Mouse (Mus musculus) heart, embryonic 14.5 days (tissue): Measurements from ENCODE around the gene Vps52. TPM values are rescaled to one million over a fixed set of nuclear protein-coding genes. Genes with fewer than 3 reads are reported as not detected.
A peak's percentile ranks its signal among the peaks of the same experiment; 100 is the strongest.

Source experiments
- ATAC-seq: fragments of 200-750 bp; cut with Nextera tagmentation; 2 replicates; pipeline ENCODE4 v1.8.0; 2017; ENCODE audit warnings: low read depth, moderate TSS enrichment; ENCODE audit not compliant: insufficient number of reproducible peaks, insufficient read depth, low FRiP score
- H3K27ac ChIP-seq, 2 experiments: fragments of 200-500 bp in 1 of 2; fragments of 300-500 bp in 1 of 2; sonication (generic) in 1 of 2; replicated peaks in 1 of 2; 2 replicates each; pipeline ENCODE4 v1.5.1; 2012 to 2014; ENCODE audit warnings: low read depth in 2 of 2, low read length in 2 of 2, control low read depth in 1 of 2, mild to moderate bottlenecking in 1 of 2, mixed read lengths in 1 of 2; ENCODE audit not compliant: control insufficient read depth in 1 of 2, insufficient read depth in 1 of 2
- H3K27me3 ChIP-seq: fragments of 300-500 bp; sonication (generic); 2 replicates; pipeline ENCODE4 v1.6.1; 2014; ENCODE audit warnings: mild to moderate bottlenecking, low read length, control low read depth; ENCODE audit not compliant: control insufficient read depth, insufficient read depth
- H3K36me3 ChIP-seq: fragments of 300-500 bp; sonication (generic); 2 replicates; pipeline ENCODE4 v1.6.1; 2014; ENCODE audit warnings: mild to moderate bottlenecking, control low read depth, low read length, mixed read lengths; ENCODE audit not compliant: control insufficient read depth, insufficient read depth
- H3K4me1 ChIP-seq, 2 experiments: fragments of 200-500 bp in 1 of 2; fragments of 300-500 bp in 1 of 2; sonication (generic) in 1 of 2; 2 replicates each; pipeline ENCODE4 v1.6.1; 2012 to 2014; ENCODE audit warnings: low read length in 2 of 2, control low read depth in 1 of 2, mixed read lengths in 1 of 2; ENCODE audit not compliant: control insufficient read depth in 2 of 2, insufficient read depth in 2 of 2
- H3K4me2 ChIP-seq: fragments of 300-500 bp; sonication (generic); 2 replicates; pipeline ENCODE4 v1.6.1; 2014; ENCODE audit warnings: mild to moderate bottlenecking, low read length
- H3K4me3 ChIP-seq, 2 experiments: fragments of 200-500 bp in 1 of 2; fragments of 300-500 bp in 1 of 2; sonication (generic) in 1 of 2; 2 replicates each; pipeline ENCODE4 v1.5.1; 2012 to 2014; ENCODE audit warnings: low read length in 2 of 2, mild to moderate bottlenecking in 2 of 2, control low read depth in 1 of 2, low read depth in 1 of 2, moderate library complexity in 1 of 2; ENCODE audit not compliant: control insufficient read depth in 1 of 2, insufficient read depth in 1 of 2
- H3K9ac ChIP-seq: fragments of 300-500 bp; sonication (generic); 2 replicates; pipeline ENCODE4 v1.6.1; 2014; ENCODE audit warnings: mild to moderate bottlenecking, low read length
- H3K9me3 ChIP-seq: fragments of 300-500 bp; sonication (generic); 2 replicates; pipeline ENCODE4 v1.6.1; 2016; ENCODE audit warnings: low read length, control low read depth; ENCODE audit not compliant: control insufficient read depth
- WGBS: fragments of 180-500 bp; shearing (Covaris S2); extraction: QIAGEN DNeasy Blood & Tissue Kit; methylation state at CpG from one replicate; pipeline ENCODE4 v1.1.7; 2014; 5-methylcytosine and 5-hydroxymethylcytosine counted together
- polyA plus RNA-seq: library from polyadenylated mRNA; unstranded; fragments of >200 nt; fragmentation: Nextera tagmentation; extraction: Ambion mirVana; gene quantifications from 2 replicates; pipeline ENCODE4 v1.2.1, GENCODE M21; 2014

The Vps52 gene
- polyA plus RNA-seq, 1 experiment from 2014 or later: 27.6 TPM

DNA sequence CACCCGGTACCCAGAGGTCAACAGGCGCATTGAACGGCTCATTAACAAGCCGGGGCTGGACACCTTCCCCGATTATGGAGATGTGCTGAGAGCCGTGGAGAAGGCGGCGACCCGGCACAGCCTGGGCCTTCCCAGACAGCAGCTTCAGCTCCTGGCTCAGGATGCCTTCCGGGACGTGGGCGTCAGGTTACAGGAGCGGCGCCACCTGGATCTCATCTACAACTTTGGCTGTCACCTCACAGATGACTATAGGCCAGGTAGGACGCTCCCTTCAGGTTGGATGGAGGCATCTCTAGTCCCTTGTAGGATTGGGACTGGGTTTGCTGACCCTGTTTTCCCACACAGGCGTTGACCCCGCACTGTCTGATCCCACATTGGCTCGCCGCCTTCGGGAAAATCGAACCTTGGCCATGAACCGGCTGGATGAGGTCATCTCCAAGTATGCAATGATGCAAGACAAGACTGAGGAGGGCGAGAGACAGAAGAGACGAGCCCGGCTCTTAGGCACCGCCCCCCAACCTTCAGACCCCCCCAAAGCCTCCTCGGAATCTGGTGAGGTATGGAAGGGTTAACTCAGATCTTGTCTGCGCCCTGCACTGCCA lies 43.7 kb upstream of the Vps52 start:
- Histone ChIP-seq H3K27me3 (no peaks in the 10 kb centered on the region), H3K9me3 (no peaks in the 10 kb centered on the region), H3K4me2 (no peak overlapping the region), H3K36me3 (peaks cover 47% of the 10 kb centered on the region), H3K27ac (no peak overlapping the region), H3K9ac (no peak overlapping the region), H3K4me3 (no peak overlapping the region), H3K4me1 (peaks cover 9 to 23% of the 10 kb centered on the region in 2 experiments; a peak in 3 of 4 replicates)
- ATAC-seq: no peak
- 89% methylated on average over 28 of the region's 28 CpGs for WGBS

DNA sequence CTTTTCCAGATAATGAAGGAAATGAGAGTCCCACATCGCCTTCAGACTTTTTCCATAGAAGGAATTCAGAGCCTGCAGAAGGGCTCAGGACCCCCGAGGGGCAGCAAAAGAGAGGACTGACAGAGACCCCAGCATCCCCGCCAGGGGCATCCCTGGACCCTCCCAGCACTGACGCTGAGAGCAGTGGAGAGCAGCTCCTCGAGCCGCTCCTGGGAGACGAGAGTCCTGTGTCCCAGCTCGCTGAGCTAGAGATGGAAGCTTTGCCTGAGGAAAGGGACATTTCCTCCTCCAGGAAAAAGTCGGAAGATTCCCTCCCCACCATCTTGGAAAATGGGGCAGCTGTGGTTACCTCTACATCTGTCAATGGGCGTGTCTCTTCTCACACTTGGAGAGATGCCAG lies 42.3 kb upstream of the Vps52 start:
- peaks cover 57% of the 10 kb centered on the region for H3K36me3 ChIP-seq
- H3K27ac ChIP-seq: no peak overlapping the region
- ATAC-seq: no peak
- no peaks in the 10 kb centered on the region for H3K27me3 ChIP-seq
- no peaks in the 10 kb centered on the region for H3K9me3 ChIP-seq
- peaks cover 11 to 21% of the 10 kb centered on the region in 2 experiments; a peak in 3 of 4 replicates for H3K4me1 ChIP-seq
- no peak overlapping the region for H3K9ac ChIP-seq
- H3K4me2 ChIP-seq: no peak overlapping the region
- H3K4me3 ChIP-seq: no peak overlapping the region
- 88% methylated on average over 10 of the region's 10 CpGs for WGBS

DNA sequence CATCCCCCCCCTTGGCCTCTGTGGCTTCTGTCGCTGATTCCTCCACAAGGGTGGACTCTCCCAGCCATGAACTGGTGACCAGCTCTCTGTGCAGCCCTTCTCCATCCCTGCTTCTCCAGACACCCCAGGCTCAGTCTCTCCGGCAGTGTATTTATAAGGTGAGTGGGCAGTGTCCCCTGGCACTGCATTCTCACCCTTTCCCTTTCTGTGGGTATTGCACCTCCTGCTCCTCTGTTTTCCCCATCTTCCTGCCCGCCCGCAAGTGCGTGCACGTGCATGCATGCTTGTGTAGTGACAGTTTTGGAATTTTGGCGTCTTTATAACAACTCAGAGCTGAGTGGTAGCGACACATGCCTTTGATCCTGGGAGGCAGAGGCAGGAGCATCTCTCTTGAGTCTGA lies 41.7 kb upstream of the Vps52 start:
- no peak overlapping the region for H3K9ac ChIP-seq
- no peaks in the 10 kb centered on the region for H3K27me3 ChIP-seq
- no peaks in the 10 kb centered on the region for H3K9me3 ChIP-seq
- peaks cover 14 to 27% of the 10 kb centered on the region in 2 experiments for H3K4me1 ChIP-seq
- H3K4me2 ChIP-seq: no peak overlapping the region
- H3K27ac ChIP-seq: no peak overlapping the region
- no peak overlapping the region for H3K4me3 ChIP-seq
- H3K36me3 ChIP-seq: peaks cover 60% of the 10 kb centered on the region
- ATAC-seq: no peak
- 94% methylated on average over 8 of the region's 8 CpGs for WGBS

DNA sequence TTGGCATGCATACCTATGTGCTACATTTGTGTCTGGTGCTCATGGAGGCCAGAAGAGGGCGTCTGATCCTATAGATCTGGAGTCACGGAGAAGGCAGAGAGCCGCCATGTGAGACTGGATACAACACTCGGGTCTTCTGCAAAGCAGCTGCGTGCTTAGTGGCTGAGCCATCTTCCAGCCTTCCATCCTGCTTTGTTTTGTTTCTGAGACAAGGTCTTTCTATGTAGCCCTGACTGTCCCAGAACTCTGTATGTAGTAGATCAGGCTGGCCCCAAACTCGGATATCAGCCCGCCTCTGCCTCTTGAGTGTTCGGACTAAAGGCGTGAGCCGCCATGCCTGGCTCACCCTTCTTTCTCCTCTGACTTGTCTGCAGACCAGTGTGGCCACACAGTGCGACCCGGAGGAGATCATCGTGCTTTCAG lies 40.6 kb upstream of the Vps52 start:
- ATAC-seq: no peak
- Histone ChIP-seq H3K36me3 (peaks cover 60% of the 10 kb centered on the region), H3K9ac (no peak overlapping the region; the same call in 1 of the 2 replicates), H3K27me3 (no peaks in the 10 kb centered on the region), H3K4me1 (peaks cover 18 to 29% of the 10 kb centered on the region in 2 experiments), H3K4me2 (peak overlapping the region; percentile 57), H3K27ac (no peak overlapping the region), H3K9me3 (no peaks in the 10 kb centered on the region), H3K4me3 (no peak overlapping the region)
- WGBS: 70% methylated on average over 13 of the region's 13 CpGs

DNA sequence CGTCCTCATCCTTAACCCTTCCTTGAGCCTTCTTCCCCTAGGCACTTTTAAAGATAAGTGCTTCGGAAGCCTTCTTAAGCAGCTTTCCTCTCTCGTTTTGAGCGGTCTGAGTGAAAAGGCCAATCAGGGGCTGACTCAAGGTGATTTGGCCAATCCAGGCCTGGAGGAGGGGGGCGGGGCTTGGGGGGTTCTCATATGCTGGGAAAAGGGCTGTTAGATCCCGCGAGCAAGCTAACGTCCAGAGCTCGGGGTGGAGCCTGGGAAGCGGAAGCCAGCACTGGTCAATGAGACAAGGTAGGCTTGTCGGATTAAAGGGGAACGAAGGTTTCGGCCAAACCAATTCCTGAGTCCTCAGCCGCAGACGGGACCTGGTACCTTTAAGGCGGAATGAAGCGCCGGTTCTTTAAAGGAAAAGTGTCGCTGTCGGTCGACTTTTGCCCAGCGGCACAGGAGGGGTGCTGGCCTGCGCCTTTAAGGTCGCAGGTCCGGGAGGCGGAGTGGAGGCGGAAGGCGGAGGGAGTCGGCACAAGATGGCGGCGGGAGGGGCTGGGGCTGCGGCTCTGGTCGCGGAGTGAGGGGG lies 39.9 kb upstream of the Vps52 start, which contains the start of the genes Tapbp and Zbtb22:
Gene Tapbp (plus strand): TSS at position 229 of the 580 bp plus-strand sequence.
Gene Zbtb22 (plus strand): TSS at position 234 of the 580 bp plus-strand sequence.
- Histone ChIP-seq H3K4me1 (peaks cover 13 to 23% of the 10 kb centered on the region in 2 experiments), H3K27me3 (no peaks in the 10 kb centered on the region), H3K9me3 (no peaks in the 10 kb centered on the region), H3K4me3 (peak within 1 kb of the TSS; percentile 63 to 66), H3K36me3 (peaks cover 56% of the 10 kb centered on the region), H3K4me2 (peak within 1 kb of the TSS; percentile 75), H3K27ac (peak within 1 kb of the TSS; percentile 54 to 83; a peak in 3 of 4 replicates), H3K9ac (peak within 1 kb of the TSS; percentile 75)
- WGBS: under 1% methylated on average over 32 of the region's 34 CpGs
- ATAC-seq: peak; percentile 89

DNA sequence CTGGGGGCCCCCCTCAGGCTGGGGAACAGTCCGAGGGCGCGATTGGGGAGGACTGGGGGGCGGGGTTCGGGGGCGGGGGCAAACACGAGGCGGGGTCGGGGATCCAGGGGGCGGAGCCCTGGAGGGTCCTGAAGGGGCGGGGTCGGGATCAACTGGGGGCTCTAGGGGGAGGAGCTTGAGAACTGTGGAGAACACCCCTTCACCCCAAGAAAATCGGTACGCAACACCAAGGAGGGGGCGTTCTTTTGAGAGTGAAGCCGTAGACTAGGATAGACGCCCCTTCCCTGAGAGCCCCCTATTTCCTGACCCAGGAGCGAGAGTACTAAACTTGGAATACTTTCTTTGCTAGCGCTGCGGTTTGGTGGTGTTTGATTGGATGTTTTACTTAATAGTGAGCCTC lies 39.3 kb upstream of the Vps52 start:
- peaks cover 13 to 23% of the 10 kb centered on the region in 2 experiments for H3K4me1 ChIP-seq
- WGBS: under 1% methylated on average over 14 of the region's 20 CpGs
- H3K9ac ChIP-seq: peak overlapping the region; percentile 75
- peak overlapping the region in 1 of 2 experiments; percentile 83; a peak in 2 of 4 replicates for H3K27ac ChIP-seq
- no peaks in the 10 kb centered on the region for H3K9me3 ChIP-seq
- peak; percentile 18 for ATAC-seq
- peaks cover 50% of the 10 kb centered on the region for H3K36me3 ChIP-seq
- no peaks in the 10 kb centered on the region for H3K27me3 ChIP-seq
- H3K4me3 ChIP-seq: peak overlapping the region; percentile 63 to 66
- peak overlapping the region; percentile 75 for H3K4me2 ChIP-seq

DNA sequence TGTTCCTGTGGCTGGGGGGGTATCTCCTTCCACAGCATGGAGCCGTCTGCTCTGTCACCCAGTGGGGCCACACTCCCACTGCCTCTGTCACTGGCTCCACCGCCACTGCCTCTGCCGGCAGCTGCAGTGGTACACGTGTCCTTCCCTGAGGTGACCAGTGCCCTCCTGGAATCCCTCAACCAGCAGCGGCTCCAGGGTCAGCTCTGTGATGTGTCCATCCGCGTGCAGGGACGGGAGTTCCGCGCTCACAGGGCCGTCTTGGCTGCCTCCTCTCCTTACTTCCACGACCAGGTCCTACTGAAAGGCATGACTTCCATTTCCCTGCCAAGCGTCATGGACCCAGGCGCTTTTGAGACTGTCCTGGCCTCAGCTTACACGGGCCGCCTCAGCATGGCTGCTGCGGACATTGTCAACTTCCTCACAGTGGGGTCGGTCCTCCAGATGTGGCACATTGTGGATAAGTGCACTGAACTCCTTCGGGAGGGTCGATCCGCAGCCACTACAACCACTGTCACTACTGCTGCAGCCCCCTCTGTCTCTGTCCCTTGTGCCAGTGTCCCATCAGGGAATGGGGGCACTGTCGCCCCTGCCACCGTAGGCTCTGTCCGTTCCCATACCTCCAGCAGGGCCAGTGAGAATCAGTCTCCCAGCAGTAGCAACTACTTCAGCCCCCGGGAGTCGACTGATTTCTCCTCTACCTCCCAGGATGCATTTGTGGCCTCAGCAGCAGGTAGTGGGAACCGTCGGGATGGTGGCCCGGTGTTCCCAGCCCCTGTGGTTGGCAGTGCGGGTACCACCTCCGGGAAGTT lies 38.6 kb upstream of the Vps52 start:
- no peaks in the 10 kb centered on the region for H3K27me3 ChIP-seq
- peak overlapping the region; percentile 75 for H3K4me2 ChIP-seq
- H3K36me3 ChIP-seq: peaks cover 43% of the 10 kb centered on the region
- H3K9ac ChIP-seq: peak overlapping the region; percentile 75
- peaks cover 13 to 23% of the 10 kb centered on the region in 2 experiments for H3K4me1 ChIP-seq
- 66% methylated on average over 31 of the region's 31 CpGs for WGBS
- no peak overlapping the region for H3K27ac ChIP-seq
- ATAC-seq: no peak
- peak overlapping the region; percentile 63 to 66 for H3K4me3 ChIP-seq
- H3K9me3 ChIP-seq: no peaks in the 10 kb centered on the region
